Mouse (Mus musculus) bone marrow macrophage, adult 2 months (primary cell): ENCODE measurements at regions not wholly inside any gene's neighbourhood (a gene's known extent, or its start where the extent isn't known, plus 50 kb on each side); places are given as distances from the start of the nearest gene placed in this dataset.

ENCODE experiments used
- H3K27ac ChIP-seq: 2 replicates; pipeline ENCODE4 v1.5.1; 2012; ENCODE audit warnings: low read depth, low read length; ENCODE audit not compliant: insufficient read depth
- H3K4me1 ChIP-seq: 2 replicates; pipeline ENCODE4 v1.6.1; 2012; ENCODE audit warnings: low read length; ENCODE audit not compliant: control insufficient read depth, insufficient read depth
- H3K4me3 ChIP-seq: 2 replicates; pipeline ENCODE4 v1.5.1; 2012; ENCODE audit warnings: mild to moderate bottlenecking, low read length, moderate library complexity; ENCODE audit not compliant: insufficient read depth
- CTCF ChIP-seq: IDR thresholded peaks from 2 replicates; pipeline ENCODE4 v1.5.1; 2012; ENCODE audit warnings: low read depth, mild to moderate bottlenecking, low read length, moderate library complexity
- POLR2A ChIP-seq: IDR thresholded peaks from 2 replicates; pipeline ENCODE4 v1.6.1; 2012; ENCODE audit warnings: mild to moderate bottlenecking, low read depth, low read length, borderline replicate concordance

- TF ChIP-seq POLR2A (no peak), CTCF (no peak)
- Histone ChIP-seq H3K4me1 (no peaks in the 10 kb centered on the region), H3K4me3 (no peak overlapping the region), H3K27ac (no peak overlapping the region)
These were observed 520.1 kb upstream of the Nrp1 start for GRCm38 (mm10) chr8:127838311-127838710.

GRCm38 (mm10) chr8:127847332-127848018 is 510.9 kb upstream of the Nrp1 start:
- Histone ChIP-seq H3K4me3 (no peak overlapping the region), H3K27ac (no peak overlapping the region)
- TF ChIP-seq CTCF, result no peak
- no peak for TF ChIP-seq POLR2A

DNA sequence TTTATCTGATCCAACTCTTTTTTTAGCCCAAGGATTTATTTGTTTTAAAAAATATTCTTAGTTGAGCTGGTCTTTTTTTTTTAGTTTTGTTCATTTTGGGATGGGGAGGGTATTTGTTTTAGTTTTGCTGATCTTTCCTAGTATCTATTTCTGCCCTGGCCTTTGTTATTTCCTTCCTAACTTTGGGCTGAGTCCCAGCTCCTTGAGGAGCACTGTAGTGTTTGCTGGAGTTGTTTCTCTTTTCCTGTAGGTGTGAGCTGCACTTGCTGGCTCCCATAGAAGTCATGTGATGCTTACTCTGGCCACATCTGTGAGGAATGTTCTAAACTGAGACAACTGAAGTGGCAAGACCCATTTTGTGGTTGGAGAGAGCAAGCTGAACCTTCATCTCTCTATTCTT is 508.5 kb upstream of the Nrp1 start:
- Histone ChIP-seq H3K27ac (0 out of 2 replicates have a peak overlapping the region, but pooled peaks have one; percentile 9), H3K4me3 (no peak overlapping the region), H3K4me1 (peaks cover 26% of the 10 kb centered on the region)
- no peak for TF ChIP-seq CTCF
- TF ChIP-seq POLR2A, result no peak

More at GRCm38 (mm10) chr8:127847332-127848018, 510.9 kb upstream of the Nrp1 start:
- peaks cover 26% of the 10 kb centered on the region for H3K4me1 ChIP-seq

GRCm38 (mm10) chr8:127855653-127856300 is 502.6 kb upstream of the Nrp1 start:
- H3K4me1 ChIP-seq, result peaks cover 14% of the 10 kb centered on the region
- no peak for TF ChIP-seq CTCF
- no peak for TF ChIP-seq POLR2A
- no peak overlapping the region for H3K27ac ChIP-seq
- H3K4me3 ChIP-seq, result no peak overlapping the region

GRCm38 (mm10) chr8:127856351-127857135 is 501.9 kb upstream of the Nrp1 start:
- H3K27ac ChIP-seq, result no peak overlapping the region
- H3K4me1 ChIP-seq, result peaks cover 12% of the 10 kb centered on the region
- H3K4me3 ChIP-seq, result no peak overlapping the region
- no peak for TF ChIP-seq POLR2A
- TF ChIP-seq CTCF, result no peak

DNA sequence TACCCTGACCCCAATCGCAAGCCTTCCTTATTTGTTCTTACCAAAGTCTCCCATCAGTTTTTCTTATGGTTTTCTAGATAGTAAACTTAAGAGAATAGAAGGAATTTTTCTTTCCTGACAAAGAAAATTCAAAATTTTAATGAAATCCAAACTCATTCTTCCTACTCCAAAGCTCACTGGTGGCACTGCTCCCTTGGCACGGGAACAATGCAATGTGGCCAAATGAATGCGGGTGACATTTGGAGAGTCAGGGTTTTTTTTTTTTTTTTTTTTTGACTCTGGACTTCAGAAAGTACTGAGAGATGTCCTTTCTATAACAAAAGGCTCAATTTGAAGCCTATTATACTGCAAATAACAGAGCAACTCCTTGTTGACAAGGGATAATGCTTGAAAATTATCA is 499.4 kb upstream of the Nrp1 start:
- no peak overlapping the region for H3K27ac ChIP-seq
- peaks cover 8% of the 10 kb centered on the region for H3K4me1 ChIP-seq
- TF ChIP-seq CTCF, result no peak
- no peak for TF ChIP-seq POLR2A
- no peak overlapping the region for H3K4me3 ChIP-seq

- no peak overlapping the region for H3K27ac ChIP-seq
- no peak overlapping the region for H3K4me3 ChIP-seq
- TF ChIP-seq CTCF (no peak), POLR2A (no peak)
- H3K4me1 ChIP-seq, result peaks cover 8% of the 10 kb centered on the region
These were observed 498.0 kb upstream of the Nrp1 start for GRCm38 (mm10) chr8:127860376-127860775.

DNA sequence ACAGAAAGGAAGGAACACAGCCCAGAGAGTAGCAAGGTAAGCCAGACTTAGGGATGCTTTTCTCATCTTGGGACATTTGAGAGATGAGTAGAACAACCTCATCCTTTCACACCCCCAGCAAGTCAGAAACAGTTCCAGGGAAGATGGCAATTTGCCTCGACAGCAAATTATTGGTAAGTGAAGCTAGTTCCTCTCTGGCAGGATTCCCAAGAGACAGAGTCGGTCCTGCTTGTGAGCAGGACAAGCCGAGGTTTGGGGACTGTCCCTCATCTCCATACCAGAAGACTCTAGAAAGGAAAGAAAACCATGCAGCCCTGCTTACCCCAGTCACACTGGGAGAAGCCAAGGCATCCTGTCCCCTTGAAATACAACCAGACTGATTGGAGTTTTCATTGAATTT is 497.5 kb upstream of the Nrp1 start:
- TF ChIP-seq CTCF, result no peak
- TF ChIP-seq POLR2A, result no peak
- H3K4me1 ChIP-seq, result peaks cover 8% of the 10 kb centered on the region

DNA sequence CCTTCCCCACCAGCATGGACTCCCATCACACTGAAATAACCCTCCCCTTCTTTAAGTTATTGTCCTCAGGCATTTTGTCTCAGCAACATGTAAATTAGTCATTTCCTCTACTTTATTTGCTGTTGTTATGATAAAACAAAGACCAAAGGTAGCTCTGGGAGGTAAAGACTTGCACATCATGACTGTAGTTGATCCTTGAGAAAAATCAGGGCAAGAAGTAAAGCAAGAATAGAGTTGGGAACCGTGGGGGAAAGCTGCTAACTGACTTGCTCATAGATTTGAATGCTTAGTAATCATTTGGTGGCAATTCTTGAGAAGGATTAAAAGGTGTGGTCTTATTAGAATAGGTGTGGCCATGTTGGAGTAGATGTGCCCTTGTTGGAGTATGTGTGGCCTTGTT is 473.8 kb upstream of the Nrp1 start:
- no peak overlapping the region for H3K4me3 ChIP-seq
- H3K4me1 ChIP-seq, result no peaks in the 10 kb centered on the region
- no peak overlapping the region for H3K27ac ChIP-seq

More for the DNA sequence above, 497.5 kb upstream of the Nrp1 start:
- Histone ChIP-seq H3K27ac (no peak overlapping the region), H3K4me3 (no peak overlapping the region)

More for the DNA sequence above, 473.8 kb upstream of the Nrp1 start:
- TF ChIP-seq POLR2A (no peak), CTCF (no peak)
